Mouse (Mus musculus): ENCODE data around the gene Gm10840. TPM values are rescaled to one million over a fixed set of nuclear protein-coding genes. Genes with fewer than 3 reads are reported as not detected.

Gm10840 gene
- polyA plus RNA-seq, 1 experiment from 2014 or later: not detected

- WGBS: 88% methylated on average over 6 of the region's 6 CpGs
- Histone ChIP-seq H3K9ac (ENCODE audit: low read length) (no peak overlapping the region), H3K4me3 (ENCODE audit: low read depth, low read length) (no peak overlapping the region), H3K27ac (ENCODE audit: low read depth, low read length) (no peak overlapping the region), H3K4me2 (ENCODE audit: low read length) (no peak overlapping the region), H3K27me3 (replicated peaks; ENCODE audit: control insufficient read depth, insufficient read depth, low read length) (no peaks in the 10 kb centered on the region), H3K9me3 (replicated peaks; ENCODE audit: control insufficient read depth, low read length) (no peaks in the 10 kb centered on the region), H3K36me3 (ENCODE audit: control insufficient read depth, insufficient read depth, low read length) (peaks cover 72% of the 10 kb centered on the region), H3K4me1 (ENCODE audit: control insufficient read depth, insufficient read depth, low read length) (no peaks in the 10 kb centered on the region)
- DNase-seq (ENCODE audit: low spot score) (no peak), ATAC-seq (no peak)
Measured at GRCm38 (mm10) chr11:106200756-106201155, 40.1 kb downstream of the Gm10840 start.

- peaks cover 77% of the 10 kb centered on the region for H3K36me3 ChIP-seq (ENCODE audit: control insufficient read depth, insufficient read depth, low read length)
- 94% methylated on average over 19 of the region's 19 CpGs for WGBS
Measured at GRCm38 (mm10) chr11:106201337-106202122, 40.9 kb downstream of the Gm10840 start.

GRCm38 (mm10) chr11:106202123-106202465, 41.4 kb downstream of the Gm10840 start, which contains the start of gene Strada:
Gene Strada, minus strand, starts transcription at chr11:106202168.
- Histone ChIP-seq H3K4me1 (ENCODE audit: control insufficient read depth, insufficient read depth, low read length) (no peaks in the 10 kb centered on the region), H3K4me2 (ENCODE audit: low read length) (no peak within 1 kb of the TSS), H3K27me3 (replicated peaks; ENCODE audit: control insufficient read depth, insufficient read depth, low read length) (no peaks in the 10 kb centered on the region), H3K9me3 (replicated peaks; ENCODE audit: control insufficient read depth, low read length) (no peaks in the 10 kb centered on the region), H3K4me3 (ENCODE audit: low read depth, low read length) (no peak within 1 kb of the TSS), H3K27ac (ENCODE audit: low read depth, low read length) (no peak within 1 kb of the TSS), H3K9ac (ENCODE audit: low read length) (no peak within 1 kb of the TSS), H3K36me3 (ENCODE audit: control insufficient read depth, insufficient read depth, low read length) (peaks cover 81% of the 10 kb centered on the region)
- DNase-seq (ENCODE audit: low spot score): no peak
- WGBS: 88% methylated on average over 5 of the region's 5 CpGs
- ATAC-seq: no peak

More at GRCm38 (mm10) chr11:106201337-106202122, 40.9 kb downstream of the Gm10840 start:
- Histone ChIP-seq H3K27me3 (replicated peaks; ENCODE audit: control insufficient read depth, insufficient read depth, low read length) (no peaks in the 10 kb centered on the region), H3K9ac (ENCODE audit: low read length) (no peak overlapping the region), H3K9me3 (replicated peaks; ENCODE audit: control insufficient read depth, low read length) (no peaks in the 10 kb centered on the region), H3K4me1 (ENCODE audit: control insufficient read depth, insufficient read depth, low read length) (no peaks in the 10 kb centered on the region), H3K27ac (ENCODE audit: low read depth, low read length) (no peak overlapping the region), H3K4me3 (ENCODE audit: low read depth, low read length) (no peak overlapping the region), H3K4me2 (ENCODE audit: low read length) (no peak overlapping the region)
- DNase-seq (ENCODE audit: low spot score): no peak
- no peak for ATAC-seq

Other genes with a start within 250 kb of the Gm10840 start
- 26.0 and 32.5 TPM in 2 replicates for gene Cyb561, start 207.5 kb upstream of the Gm10840 start, polyA plus RNA-seq (2014; fragmentation: Nextera tagmentation; extraction: Ambion mirVana)
- gene Ace, start 192.9 kb upstream of the Gm10840 start, polyA plus RNA-seq (2014; fragmentation: Nextera tagmentation; extraction: Ambion mirVana): 1.9 and 3.1 TPM in 2 replicates
- not detected in 2 replicates for gene Ace3, start 166.2 kb upstream of the Gm10840 start, polyA plus RNA-seq (2014; fragmentation: Nextera tagmentation; extraction: Ambion mirVana)
- gene Kcnh6, start 152.7 kb upstream of the Gm10840 start, polyA plus RNA-seq (2014; fragmentation: Nextera tagmentation; extraction: Ambion mirVana): 0.48 and 0.57 TPM in 2 replicates
- 76.2 and 93.6 TPM in 2 replicates for gene Dcaf7, start 124.0 kb upstream of the Gm10840 start, polyA plus RNA-seq (2014; fragmentation: Nextera tagmentation; extraction: Ambion mirVana)
- 5.7 and 7.0 TPM in 2 replicates for gene Taco1, start 94.8 kb upstream of the Gm10840 start, polyA plus RNA-seq (2014; fragmentation: Nextera tagmentation; extraction: Ambion mirVana)
- 9.0 and 11.0 TPM in 2 replicates for gene Map3k3, start 76.2 kb upstream of the Gm10840 start, polyA plus RNA-seq (2014; fragmentation: Nextera tagmentation; extraction: Ambion mirVana)
- gene Limd2, start within 50 bp of the Gm10840 start, polyA plus RNA-seq (2014; fragmentation: Nextera tagmentation; extraction: Ambion mirVana): 223 and 240 TPM in 2 replicates
- 31.1 and 34.1 TPM in 2 replicates for gene Strada, start 41.3 kb downstream of the Gm10840 start, polyA plus RNA-seq (2014; fragmentation: Nextera tagmentation; extraction: Ambion mirVana)
- 71.0 and 80.1 TPM in 2 replicates for gene Ccdc47, start 55.5 kb downstream of the Gm10840 start, polyA plus RNA-seq (2014; fragmentation: Nextera tagmentation; extraction: Ambion mirVana)
- 65.6 and 75.2 TPM in 2 replicates for gene Ddx42, start 56.1 kb downstream of the Gm10840 start, polyA plus RNA-seq (2014; fragmentation: Nextera tagmentation; extraction: Ambion mirVana)
- gene Ftsj3, start 95.2 kb downstream of the Gm10840 start, polyA plus RNA-seq (2014; fragmentation: Nextera tagmentation; extraction: Ambion mirVana): 34.6 and 35.8 TPM in 2 replicates
- 279 and 286 TPM in 2 replicates for gene Psmc5, start 95.3 kb downstream of the Gm10840 start, polyA plus RNA-seq (2014; fragmentation: Nextera tagmentation; extraction: Ambion mirVana)
- 11.1 and 11.7 TPM in 2 replicates for gene Smarcd2, start 112.1 kb downstream of the Gm10840 start, polyA plus RNA-seq (2014; fragmentation: Nextera tagmentation; extraction: Ambion mirVana)
- 0.05 and 0.22 TPM in 2 replicates for gene Tcam1, start 115.8 kb downstream of the Gm10840 start, polyA plus RNA-seq (2014; fragmentation: Nextera tagmentation; extraction: Ambion mirVana)
- gene Gh, start 141.0 kb downstream of the Gm10840 start, polyA plus RNA-seq (2014; fragmentation: Nextera tagmentation; extraction: Ambion mirVana): not detected in 2 replicates
- 0.79 and 0.95 TPM in 2 replicates for gene Cd79b, start 153.9 kb downstream of the Gm10840 start, polyA plus RNA-seq (2014; fragmentation: Nextera tagmentation; extraction: Ambion mirVana)
- not detected in 2 replicates for gene Scn4a, start 192.4 kb downstream of the Gm10840 start, polyA plus RNA-seq (2014; fragmentation: Nextera tagmentation; extraction: Ambion mirVana)
- not detected in 2 replicates for gene Prr29, start 204.6 kb downstream of the Gm10840 start, polyA plus RNA-seq (2014; fragmentation: Nextera tagmentation; extraction: Ambion mirVana)
- gene Icam2, start 227.2 kb downstream of the Gm10840 start, polyA plus RNA-seq (2014; fragmentation: Nextera tagmentation; extraction: Ambion mirVana): 16.0 and 17.9 TPM in 2 replicates

All from forebrain, embryonic 14.5 days (tissue).